Mouse (Mus musculus): Measurements from ENCODE around the gene Prpf40a.

Prpf40a gene

DNA sequence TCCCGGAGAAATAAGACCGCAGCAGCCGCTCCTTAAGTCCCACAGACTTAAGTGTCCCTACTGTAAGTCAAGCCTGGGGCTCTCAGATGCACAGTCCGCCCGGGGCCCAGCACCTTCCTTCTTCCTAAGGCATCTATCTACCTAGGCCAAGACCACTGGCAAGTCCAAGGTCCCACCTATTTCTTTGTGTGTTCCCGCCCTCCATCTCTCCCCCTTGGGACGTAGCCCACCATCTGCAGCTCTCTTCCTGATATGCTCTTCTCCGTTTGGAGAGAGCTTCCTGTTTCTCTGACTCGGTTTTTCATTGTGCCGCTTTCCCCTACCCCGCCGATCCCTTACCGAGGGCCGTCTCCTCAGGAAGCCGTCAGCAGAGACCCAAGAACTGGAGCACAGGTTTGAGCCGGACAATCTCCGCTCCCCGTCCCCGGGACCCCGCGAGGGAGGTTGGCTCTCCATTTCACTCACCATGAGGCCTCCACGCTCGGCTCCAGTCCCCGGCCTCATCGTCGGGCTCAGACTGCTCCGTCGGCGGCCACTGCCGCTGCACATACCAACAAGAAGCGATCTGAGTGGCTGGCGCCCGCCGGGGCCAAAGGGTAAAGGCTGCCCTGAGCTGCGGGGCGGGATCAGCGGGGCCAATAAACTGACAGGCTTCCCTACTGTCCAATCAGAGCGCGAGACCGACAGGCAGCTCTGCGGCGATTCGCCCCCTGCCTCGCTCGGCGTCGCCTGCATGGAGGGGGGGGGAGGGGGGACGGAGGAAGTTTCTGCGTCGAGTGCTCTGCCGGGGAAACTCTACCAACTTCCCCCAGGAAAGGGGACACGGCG is at the start of gene Prpf40a:
Prpf40a (minus strand) TSS at position 601 of the 828 bp plus-strand sequence.
- in situ Hi-C loops (cut with MboI; ENCODE audit: low sequenced_read_pairs) = no loop called here

DNA sequence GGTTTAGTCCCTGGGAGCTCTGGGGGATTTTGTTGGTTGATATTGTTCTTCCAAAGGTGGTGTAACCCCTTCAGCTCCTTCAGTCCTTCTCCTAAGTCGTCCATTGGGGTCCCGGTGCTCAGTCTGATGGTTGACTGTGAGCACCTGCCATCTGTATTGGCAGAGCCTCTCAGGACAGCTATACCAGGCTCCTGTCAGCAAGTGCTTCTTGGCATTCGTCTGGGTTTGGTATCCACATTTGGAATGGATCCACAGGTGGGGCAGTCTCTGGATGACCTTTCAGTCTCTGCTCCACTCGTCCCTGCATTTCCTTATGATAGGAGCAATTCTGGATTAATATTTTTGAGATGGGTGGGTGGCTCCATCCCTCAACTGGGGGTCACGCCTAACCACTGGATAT is 31.2 kb upstream of the Prpf40a start:
- in situ Hi-C loops (cut with MboI; ENCODE audit: low sequenced_read_pairs) = no loop called here

DNA sequence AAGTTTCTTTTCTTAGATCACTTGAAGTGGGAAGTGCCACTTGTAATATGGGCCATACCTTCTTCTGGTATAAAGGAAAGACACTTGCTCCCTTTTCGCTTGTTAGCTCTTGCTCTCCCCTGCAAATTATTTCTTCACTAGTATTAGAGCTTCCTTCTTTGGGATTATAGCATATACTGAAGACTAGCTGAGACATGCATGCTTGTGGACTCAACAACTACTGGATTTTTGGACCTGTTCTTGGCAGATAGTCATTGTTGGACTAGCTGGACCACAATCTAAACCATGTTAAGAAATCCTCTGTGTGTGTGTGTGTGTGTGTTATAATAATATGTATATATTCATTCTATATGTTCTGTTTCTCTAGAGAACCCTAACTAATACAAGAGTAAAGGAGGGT is 22.4 kb upstream of the Prpf40a start:
- in situ Hi-C loops (cut with MboI; ENCODE audit: low sequenced_read_pairs) = no loop called here

DNA sequence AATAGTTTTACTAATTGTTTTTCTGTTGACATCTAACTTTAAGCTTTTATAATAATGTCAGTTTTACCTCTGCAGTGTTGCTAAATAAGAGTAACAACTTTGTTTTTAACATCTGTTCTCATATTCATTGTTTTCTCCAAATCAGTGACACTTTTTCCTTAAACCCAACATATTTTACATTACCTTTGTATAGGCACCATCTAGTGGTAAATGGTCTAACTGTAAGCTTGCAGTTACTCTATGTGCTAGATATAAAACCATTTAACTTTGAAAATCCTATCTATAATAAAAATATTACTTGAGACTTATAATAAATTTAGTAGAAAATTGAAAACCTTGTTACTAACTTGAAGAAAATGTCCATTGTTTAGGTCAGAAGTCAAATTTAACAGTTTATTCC is 15.7 kb upstream of the Prpf40a start:
- in situ Hi-C loops (cut with MboI; ENCODE audit: low sequenced_read_pairs) = no loop called here

GRCm38 (mm10) chr2:53204373-53205274 is 13.5 kb upstream of the Prpf40a start:
- in situ Hi-C loops (cut with MboI; ENCODE audit: low sequenced_read_pairs) = no loop called here

DNA sequence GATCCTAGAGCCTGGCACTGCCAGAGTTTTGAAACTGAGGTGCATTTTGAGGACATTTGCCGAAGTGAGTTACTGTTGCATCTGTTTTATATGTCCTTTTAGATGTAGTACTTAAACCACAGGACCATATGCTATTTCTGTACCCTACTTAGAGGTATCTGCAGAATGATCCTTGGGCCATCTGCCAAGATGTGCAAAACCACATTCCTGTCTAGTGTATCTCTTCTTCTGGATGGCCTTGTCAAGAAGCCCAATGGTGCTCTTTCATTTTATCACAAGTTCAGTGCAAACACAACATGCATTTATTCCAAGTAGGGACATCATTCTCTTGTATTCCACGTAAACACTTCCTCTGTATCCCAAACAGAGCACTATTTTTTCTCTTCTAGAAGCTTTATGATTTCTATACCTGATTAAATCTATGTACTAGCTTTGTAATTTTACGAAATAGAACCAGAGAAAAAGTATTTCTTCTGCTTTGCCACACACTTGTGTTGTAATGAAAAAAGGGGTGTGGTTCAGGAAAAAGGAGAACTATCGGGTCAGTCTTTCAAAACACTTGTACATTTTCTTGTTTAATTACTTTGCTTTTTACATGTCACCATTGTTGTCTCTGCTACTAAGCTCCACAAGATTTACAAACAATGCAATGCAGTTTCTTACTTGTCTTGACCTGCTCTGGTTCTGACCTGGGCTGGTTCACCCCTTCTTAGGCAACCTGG is 9.2 kb upstream of the Prpf40a start:
- in situ Hi-C loops (cut with MboI; ENCODE audit: low sequenced_read_pairs) = no loop called here

- in situ Hi-C loops (cut with MboI; ENCODE audit: low sequenced_read_pairs) = no loop called here
Observed at GRCm38 (mm10) chr2:53199203-53199602, 8.1 kb upstream of the Prpf40a start.

DNA sequence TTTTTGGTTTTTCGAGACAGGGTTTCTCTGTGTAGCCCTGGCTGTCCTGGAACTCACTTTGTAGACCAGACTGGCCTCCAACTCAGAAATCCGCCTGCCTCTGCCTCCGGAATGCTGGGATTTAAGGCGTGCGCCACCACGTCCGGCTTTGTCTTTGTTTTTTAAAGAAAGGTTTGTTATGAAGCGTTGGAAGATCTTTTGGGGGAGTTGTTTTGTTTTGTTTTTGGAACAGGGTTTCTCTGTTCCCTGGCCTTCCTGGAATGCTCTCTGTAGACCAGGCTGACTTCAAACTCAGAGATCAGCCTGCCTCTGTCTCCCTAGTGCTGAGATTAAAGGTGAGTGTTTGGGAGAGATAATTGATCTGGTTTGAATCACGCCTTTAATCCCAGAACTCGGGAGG is 5.3 kb upstream of the Prpf40a start:
- in situ Hi-C loops (cut with MboI; ENCODE audit: low sequenced_read_pairs) = no loop called here

- in situ Hi-C loops (cut with MboI; ENCODE audit: low sequenced_read_pairs) = no loop called here
Observed at GRCm38 (mm10) chr2:53192386-53192785, 1.3 kb upstream of the Prpf40a start.

- in situ Hi-C loops (cut with MboI; ENCODE audit: low sequenced_read_pairs) = no loop called here
Observed at GRCm38 (mm10) chr2:53191523-53192220, 588 bp upstream of the Prpf40a start, which contains the start of gene Arl6ip6. Gene Arl6ip6, plus strand, starts transcription at chr2:53191726.

DNA sequence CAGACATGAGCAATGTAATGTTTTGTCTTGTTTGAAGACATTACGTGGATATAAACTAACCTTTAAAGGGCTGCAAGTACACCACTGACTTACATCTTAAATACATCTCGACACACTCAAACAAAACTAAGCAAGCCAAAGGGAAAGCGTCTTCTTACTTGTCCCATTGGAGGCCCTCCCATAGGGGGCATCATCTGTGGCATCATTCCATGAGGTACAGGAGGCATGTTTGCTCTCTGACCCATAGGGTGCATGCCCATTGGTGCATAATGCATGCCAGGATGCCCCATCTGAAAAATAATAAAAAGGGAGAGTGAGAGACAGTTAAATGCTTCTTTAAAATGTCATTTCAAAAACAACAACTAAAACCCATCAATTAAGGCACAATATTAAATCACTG is 1.3 kb downstream of the Prpf40a start:
- in situ Hi-C loops (cut with MboI; ENCODE audit: low sequenced_read_pairs) = no loop called here

DNA sequence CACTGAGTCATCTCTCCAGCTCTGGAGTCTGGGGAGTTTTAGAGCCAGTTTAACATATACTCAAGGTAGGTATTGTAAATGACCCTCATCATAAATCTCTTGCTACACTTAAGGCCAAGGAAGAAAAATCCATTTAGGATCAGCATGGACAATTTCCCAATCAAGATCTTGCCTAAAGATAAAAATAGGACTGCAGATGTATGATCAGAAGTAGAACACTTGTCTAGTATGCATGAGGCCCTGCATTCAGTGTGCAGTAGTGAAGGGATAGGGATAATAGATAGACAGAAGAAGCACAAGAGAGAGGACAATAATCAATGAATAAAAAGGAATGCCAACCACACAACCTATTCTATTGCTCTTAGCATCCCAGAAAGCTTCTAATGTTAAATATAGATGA is 11.2 kb downstream of the Prpf40a start:
- in situ Hi-C loops (cut with MboI; ENCODE audit: low sequenced_read_pairs) = no loop called here

GRCm38 (mm10) chr2:53178966-53179365 is 12.1 kb downstream of the Prpf40a start:
- in situ Hi-C loops (cut with MboI; ENCODE audit: low sequenced_read_pairs) = no loop called here

- in situ Hi-C loops (cut with MboI; ENCODE audit: low sequenced_read_pairs) = no loop called here
Observed at GRCm38 (mm10) chr2:53173966-53174365, 17.1 kb downstream of the Prpf40a start.

DNA sequence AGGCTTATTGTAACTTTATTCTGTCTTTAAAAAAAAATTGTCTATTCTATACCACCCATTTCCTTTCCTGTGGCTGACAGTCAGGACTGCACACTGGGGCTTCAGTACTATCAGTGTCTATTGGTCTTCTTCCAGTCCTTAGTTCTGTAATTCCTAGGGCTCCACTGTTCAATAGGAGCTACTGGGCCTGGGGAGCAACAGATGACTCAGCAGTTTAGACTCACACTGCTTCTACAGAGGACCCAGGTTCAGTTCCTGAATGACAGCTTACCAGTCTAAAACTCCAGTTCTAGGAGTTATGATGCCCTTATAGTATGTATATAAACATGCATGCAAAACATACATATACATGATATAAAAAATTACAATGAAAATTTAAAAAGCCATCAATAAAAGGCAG is 44.2 kb downstream of the Prpf40a start:
- in situ Hi-C loops (cut with MboI; ENCODE audit: low sequenced_read_pairs) = no loop called here

DNA sequence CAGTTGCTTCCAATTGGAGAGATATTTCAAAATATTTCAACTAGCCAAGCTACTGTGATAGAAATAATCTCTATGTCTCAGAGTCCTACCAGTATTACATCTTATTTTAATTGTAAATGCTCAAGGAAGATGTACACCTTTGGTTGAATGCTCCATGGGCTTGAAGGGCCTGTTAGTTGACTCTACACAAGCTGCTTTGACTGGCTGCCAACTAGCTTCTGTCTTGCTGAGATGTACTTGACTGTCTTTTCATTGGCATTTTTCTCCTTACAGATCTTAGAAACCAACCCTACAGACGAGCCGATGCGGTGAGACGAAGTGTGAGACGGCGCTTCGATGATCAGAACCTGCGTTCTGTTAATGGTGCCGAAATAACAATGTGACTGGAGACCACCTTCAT is 59.5 kb downstream of the Prpf40a start:
- in situ Hi-C loops (cut with MboI; ENCODE audit: low sequenced_read_pairs) = no loop called here

- in situ Hi-C loops (cut with MboI; ENCODE audit: low sequenced_read_pairs) = no loop called here
Observed at GRCm38 (mm10) chr2:53129070-53129469, 62.0 kb downstream of the Prpf40a start.

- in situ Hi-C loops (cut with MboI; ENCODE audit: low sequenced_read_pairs) = no loop called here
Observed at GRCm38 (mm10) chr2:53125998-53126397, 65.1 kb downstream of the Prpf40a start.

GRCm38 (mm10) chr2:53121797-53122196 is 69.3 kb downstream of the Prpf40a start:
- in situ Hi-C loops (cut with MboI; ENCODE audit: low sequenced_read_pairs) = no loop called here

DNA sequence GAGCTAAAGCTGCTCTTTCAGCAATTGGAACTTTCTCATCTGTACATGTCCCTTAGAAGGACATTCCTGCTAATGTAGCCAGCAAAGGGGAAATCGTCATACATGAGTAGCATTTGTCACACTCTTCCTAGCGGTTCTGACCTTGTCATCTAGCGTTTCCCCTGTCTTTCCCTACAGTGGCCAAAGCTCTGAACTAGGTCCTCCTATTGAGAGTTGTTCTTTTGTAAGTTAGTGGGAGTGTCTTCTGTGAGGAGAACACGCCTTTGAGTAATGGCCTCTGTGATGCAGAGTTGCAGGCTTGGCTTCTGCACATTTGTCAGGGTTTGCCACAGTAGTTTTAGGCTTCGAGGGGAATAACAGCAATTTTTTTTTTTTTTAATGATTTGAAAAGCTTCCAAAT is 82.5 kb downstream of the Prpf40a start:
- in situ Hi-C loops (cut with MboI; ENCODE audit: low sequenced_read_pairs) = no loop called here

GRCm38 (mm10) chr2:53106472-53106871 is 84.6 kb downstream of the Prpf40a start:
- in situ Hi-C loops (cut with MboI; ENCODE audit: low sequenced_read_pairs) = no loop called here

All from CH12F3 (cell line).